Mouse (Mus musculus): ENCODE results near the gene Pqlc3. TPM values are rescaled to one million over a fixed set of nuclear protein-coding genes. Genes with fewer than 3 reads are reported as not detected.
A peak's percentile ranks its signal among the peaks of the same experiment; 100 is the strongest.
"Not testable (repeated sequence)": the region's sequence is repeated elsewhere in the genome, so short reads cannot be mapped to it uniquely, and the experiment has no call there.

Pqlc3 gene
- 1 to 10 TPM; 4.3 to 4.4 TPM for total RNA-seq (2021)
- long read RNA-seq, experiment 1, transcript Pqlc3-201 (7 exons, 1,928 nt), result major isoform, 7 of 10 reads
- long read RNA-seq, experiment 1, partial matches to known transcripts, result 0 of 10 reads
- long read RNA-seq, experiment 1, other reads (novel, unspliced or antisense), result 0 of 10 reads
- long read RNA-seq, experiment 2, partial matches to known transcripts, result 0 of 5 reads
- long read RNA-seq, experiment 2, other reads (novel, unspliced or antisense), result 1 of 5 reads

GRCm38 (mm10) chr12:16999739-17000497 is at the start of gene Pqlc3:
TSS of gene Pqlc3 (minus strand) at chr12:17000408.
- peak; percentile 82 to 88 for DNase-seq (ENCODE audit: low spot score in 2 of 2)

- DNase-seq (ENCODE audit: low spot score in 2 of 2), result no peak
Observed at GRCm38 (mm10) chr12:17049796-17050195, 49.6 kb upstream of the Pqlc3 start.

- DNase-seq (ENCODE audit: low spot score in 2 of 2), result no peak
Observed at GRCm38 (mm10) chr12:17048979-17049612, 48.9 kb upstream of the Pqlc3 start.

- no peak for DNase-seq (ENCODE audit: low spot score in 2 of 2)
Observed at GRCm38 (mm10) chr12:17043311-17043710, 43.1 kb upstream of the Pqlc3 start.

GRCm38 (mm10) chr12:17040567-17040966 is 40.4 kb upstream of the Pqlc3 start:
- no peak for DNase-seq (ENCODE audit: low spot score in 2 of 2)

GRCm38 (mm10) chr12:17039415-17039814 is 39.2 kb upstream of the Pqlc3 start:
- DNase-seq (ENCODE audit: low spot score in 2 of 2), result no peak

GRCm38 (mm10) chr12:17038246-17038645 is 38.0 kb upstream of the Pqlc3 start:
- no peak for DNase-seq (ENCODE audit: low spot score in 2 of 2)

- no peak for DNase-seq (ENCODE audit: low spot score in 2 of 2)
Observed at GRCm38 (mm10) chr12:17037053-17037610, 36.9 kb upstream of the Pqlc3 start.

GRCm38 (mm10) chr12:17036532-17036931 is 36.3 kb upstream of the Pqlc3 start:
- DNase-seq (ENCODE audit: low spot score in 2 of 2), result no peak

GRCm38 (mm10) chr12:17035128-17035527 is 34.9 kb upstream of the Pqlc3 start:
- no peak for DNase-seq (ENCODE audit: low spot score in 2 of 2)

- no peak for DNase-seq (ENCODE audit: low spot score in 2 of 2)
Observed at GRCm38 (mm10) chr12:17034671-17035070, 34.5 kb upstream of the Pqlc3 start.

- no peak for DNase-seq (ENCODE audit: low spot score in 2 of 2)
Observed at GRCm38 (mm10) chr12:17033464-17033841, 33.2 kb upstream of the Pqlc3 start.

GRCm38 (mm10) chr12:17032694-17033463 is 32.7 kb upstream of the Pqlc3 start:
- DNase-seq (ENCODE audit: low spot score in 2 of 2), result peak; percentile 66 to 77

GRCm38 (mm10) chr12:17024554-17025110 is 24.4 kb upstream of the Pqlc3 start:
- no peak for DNase-seq (ENCODE audit: low spot score in 2 of 2)

GRCm38 (mm10) chr12:17022145-17022544 is 21.9 kb upstream of the Pqlc3 start:
- no peak for DNase-seq (ENCODE audit: low spot score in 2 of 2)

- not testable (repeated sequence) for DNase-seq (ENCODE audit: low spot score in 2 of 2)
Observed at GRCm38 (mm10) chr12:17021125-17021524, 20.9 kb upstream of the Pqlc3 start.

- peak in 1 of 2 experiments; percentile 47 for DNase-seq (ENCODE audit: low spot score in 2 of 2)
Observed at GRCm38 (mm10) chr12:17018468-17018867, 18.3 kb upstream of the Pqlc3 start.

- DNase-seq (ENCODE audit: low spot score in 2 of 2), result no peak
Observed at GRCm38 (mm10) chr12:17015711-17016110, 15.5 kb upstream of the Pqlc3 start.

- DNase-seq (ENCODE audit: low spot score in 2 of 2), result no peak
Observed at GRCm38 (mm10) chr12:17012067-17012899, 12.1 kb upstream of the Pqlc3 start.

Measured in gastrocnemius, postnatal 4 days (tissue).